ENCODE assay signal across 19 mouse cellular contexts in genomic region chr10:67328208-67328607, GRCm38 (mm10).
"Had no signal": no experiment of that assay in that cellular context is flagged by ENCODE, and none has a peak within 500 bp of the region (broad histone marks: within the 10 kb centered on the region; RNA-seq: fewer than 3 reads in every experiment).

No protein-coding gene starts in this region.

- H3K9me3 ChIP-seq: midbrain, embryonic 10.5 days; midbrain, embryonic 13.5 days; midbrain, embryonic 15.5 days; neural tube, embryonic 13.5 days; neural tube, embryonic 15.5 days; stomach, embryonic 15.5 days had no signal

- H3K27me3 ChIP-seq: midbrain, embryonic 13.5 days; midbrain, embryonic 15.5 days; neural tube, embryonic 13.5 days; stomach, embryonic 15.5 days had no signal

- ATAC-seq: midbrain, embryonic 13.5 days; midbrain, embryonic 15.5 days had no signal

- H3K4me1 ChIP-seq: midbrain, embryonic 15.5 days; stomach, embryonic 15.5 days had no signal

- H3K27ac ChIP-seq: midbrain, embryonic 10.5 days; midbrain, embryonic 13.5 days; midbrain, embryonic 15.5 days; neural tube, embryonic 13.5 days; neural tube, embryonic 15.5 days; stomach, embryonic 15.5 days had no signal

- H3K9ac ChIP-seq: lung, embryonic 14.5 days; midbrain, embryonic 13.5 days; midbrain, embryonic 15.5 days; neural tube, embryonic 13.5 days; neural tube, embryonic 15.5 days; stomach, embryonic 15.5 days had no signal

- H3K36me3 ChIP-seq: midbrain, embryonic 10.5 days; midbrain, embryonic 13.5 days; midbrain, embryonic 15.5 days; neural tube, embryonic 13.5 days; neural tube, embryonic 15.5 days; stomach, embryonic 15.5 days had no signal

- DNase-seq: lung, adult 18-20 months; lung, embryonic 14.5 days; lung, postnatal 10 days; lung, postnatal 4 days; retina, postnatal 1 day; right cerebral cortex, adult 18-20 months; right cerebral cortex, postnatal 25 days; right cerebral cortex, postnatal 4 days; spleen, adult 18-20 months; thymus, adult 18-20 months; thymus, postnatal 14 days; thymus, postnatal 36 days had no signal

- H3K4me3 ChIP-seq: midbrain, embryonic 10.5 days; midbrain, embryonic 13.5 days; midbrain, embryonic 15.5 days; myocyte; neural tube, embryonic 13.5 days; neural tube, embryonic 15.5 days; stomach, embryonic 15.5 days had no signal

- H3K4me2 ChIP-seq: lung, embryonic 14.5 days; midbrain, embryonic 13.5 days; midbrain, embryonic 15.5 days; neural tube, embryonic 13.5 days; neural tube, embryonic 15.5 days; stomach, embryonic 15.5 days had no signal
